Mouse (Mus musculus) lung, postnatal 4 days (tissue): ENCODE measurements around the gene A630001G21Rik.
"Not testable (repeated sequence)": the region's sequence is repeated elsewhere in the genome, so short reads cannot be mapped to it uniquely, and the experiment has no call there.

Source experiments
- DNase-seq, 2 experiments: peaks; one replicate each; pipeline ENCODE4 v3.0.0; 2021

The A630001G21Rik gene

DNA sequence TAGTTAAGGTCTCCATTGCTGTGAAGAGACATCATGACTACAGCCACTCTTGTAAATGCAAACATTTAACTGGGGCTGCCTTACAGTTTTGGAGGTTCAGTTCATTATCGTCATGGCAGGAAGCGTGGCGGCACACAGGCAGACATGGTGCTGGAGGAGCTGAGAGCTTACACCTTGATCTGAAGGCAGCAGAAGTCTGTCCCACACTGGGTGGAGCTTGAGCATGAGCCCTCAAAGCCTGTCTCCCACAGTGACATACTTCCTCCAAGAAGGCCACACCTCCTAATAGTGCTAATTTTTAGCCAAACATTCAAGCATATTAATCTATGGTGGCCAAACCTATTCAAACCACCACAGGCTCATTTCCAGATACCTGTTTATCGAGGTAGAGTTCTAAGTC is at the start of gene A630001G21Rik:
Gene A630001G21Rik, minus strand, starts transcription at position 208 of the 400 bp plus-strand sequence.
- DNase-seq, result no peak

DNA sequence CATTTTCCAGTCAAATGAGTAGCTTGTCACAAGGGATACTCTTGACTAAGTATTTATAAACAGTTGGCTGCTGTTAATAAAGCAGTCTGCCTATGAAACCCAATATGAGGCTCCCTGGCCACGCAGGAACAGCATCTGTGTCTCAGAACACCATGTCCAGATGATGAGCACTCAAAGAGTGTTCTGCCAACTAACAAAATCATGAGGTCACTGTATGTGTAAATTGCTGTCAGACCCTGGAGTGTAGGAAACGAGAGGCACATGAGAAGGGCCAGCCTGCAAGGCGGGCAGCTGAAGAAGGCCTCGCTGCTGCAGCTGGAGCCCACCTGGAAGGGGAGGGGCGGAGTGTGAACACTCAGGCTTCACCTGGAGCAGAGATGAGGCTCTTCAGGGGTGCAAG is 48.7 kb upstream of the A630001G21Rik start:
- DNase-seq, result peak in 1 of 2 experiments; percentile 30

DNA sequence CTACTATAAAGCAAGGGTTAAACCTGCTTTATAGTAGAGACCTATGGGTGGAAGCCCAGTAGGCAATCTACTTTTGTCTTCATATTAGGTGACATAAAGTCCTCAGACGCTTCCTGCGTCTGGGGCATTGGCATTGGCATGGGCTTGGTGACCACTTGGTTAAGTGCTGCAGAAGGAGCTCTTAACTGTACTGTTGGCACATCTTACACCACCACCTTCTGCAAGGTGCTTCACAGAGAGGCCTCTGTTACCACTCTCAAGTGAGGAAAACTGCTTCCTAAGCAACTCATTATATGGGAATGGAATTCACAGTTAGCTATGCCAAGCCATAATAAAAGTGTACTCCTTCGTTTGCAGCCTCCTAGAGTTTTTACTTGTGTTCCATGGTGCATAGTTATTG is 46.5 kb upstream of the A630001G21Rik start:
- peak; percentile 32 to 45 for DNase-seq

DNA sequence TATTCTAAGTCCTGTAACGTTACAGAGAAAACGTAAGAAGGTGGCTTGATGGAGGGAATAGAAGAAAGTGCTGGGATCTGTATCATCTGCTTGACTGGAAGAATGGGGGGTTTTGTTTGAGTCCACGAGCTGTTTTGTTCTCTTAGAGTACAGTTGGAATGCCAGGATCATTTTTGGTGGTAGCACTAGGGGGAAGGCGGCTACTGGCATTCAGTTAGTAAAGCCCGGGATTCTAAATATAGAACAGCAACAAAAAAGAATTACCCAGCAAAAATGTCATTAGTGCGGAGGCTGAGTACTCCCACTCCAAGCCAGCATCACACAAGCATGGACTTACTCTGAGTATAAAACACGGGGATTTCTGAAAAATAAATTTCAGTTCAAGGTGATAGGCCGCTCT is 43.8 kb upstream of the A630001G21Rik start:
- no peak for DNase-seq

DNA sequence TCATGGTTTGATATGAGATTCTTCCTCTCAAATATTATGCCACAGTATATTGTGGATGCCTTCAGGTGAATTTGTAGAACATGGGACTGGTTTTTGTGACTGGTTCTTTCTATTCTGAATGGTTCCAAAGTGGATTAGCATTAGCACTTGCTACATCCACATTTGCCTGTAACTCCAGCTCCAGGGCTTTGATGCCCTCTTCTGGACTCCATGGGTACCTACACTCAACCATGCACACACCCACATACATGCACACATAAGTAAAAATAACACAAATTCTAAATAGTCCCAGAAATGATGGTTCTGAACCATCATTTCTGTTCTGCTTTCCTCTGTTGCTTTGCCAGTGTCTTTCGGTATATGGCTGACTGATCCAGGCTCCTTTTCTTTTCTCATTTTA is 41.3 kb upstream of the A630001G21Rik start:
- no peak for DNase-seq

DNA sequence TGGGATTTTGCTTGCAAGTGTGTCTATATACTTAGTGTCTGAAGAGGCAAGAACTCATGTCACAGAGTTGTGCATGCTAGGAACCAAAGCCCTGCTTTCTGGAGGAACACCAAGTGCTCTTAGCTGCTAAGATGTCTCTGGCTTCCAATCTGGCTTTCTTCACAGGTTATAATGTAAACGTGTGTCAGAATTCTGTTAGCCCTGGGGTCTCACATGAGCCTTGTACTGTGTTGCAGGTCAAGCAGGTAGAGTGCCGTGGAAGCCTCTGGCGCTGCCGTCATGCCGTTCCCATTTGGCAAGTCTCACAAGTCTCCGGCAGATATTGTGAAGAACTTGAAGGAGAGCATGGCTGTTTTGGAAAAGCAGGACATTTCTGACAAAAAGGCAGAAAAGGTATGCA is 39.7 kb upstream of the A630001G21Rik start:
- no peak for DNase-seq

DNA sequence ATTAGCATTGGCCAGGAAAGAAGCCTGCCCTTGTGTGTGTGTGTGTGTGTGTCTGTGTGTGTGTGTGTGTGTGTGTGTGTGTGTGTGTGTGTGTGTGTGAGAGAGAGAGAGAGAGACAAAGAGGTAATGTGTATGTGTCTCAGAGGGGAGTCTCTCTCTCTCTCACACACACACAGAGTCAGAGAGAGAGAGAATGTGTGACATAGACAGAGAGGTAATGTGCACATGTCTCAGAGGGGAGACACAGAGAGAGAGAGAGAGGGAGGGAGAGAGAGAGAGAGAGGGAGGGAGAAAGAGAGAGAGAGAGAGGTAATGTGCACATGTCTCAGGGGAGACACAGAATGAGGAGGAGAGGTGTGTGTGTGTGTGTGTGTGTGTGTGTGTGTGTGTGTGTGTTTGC is 35.8 kb upstream of the A630001G21Rik start:
- not testable (repeated sequence) for DNase-seq

DNA sequence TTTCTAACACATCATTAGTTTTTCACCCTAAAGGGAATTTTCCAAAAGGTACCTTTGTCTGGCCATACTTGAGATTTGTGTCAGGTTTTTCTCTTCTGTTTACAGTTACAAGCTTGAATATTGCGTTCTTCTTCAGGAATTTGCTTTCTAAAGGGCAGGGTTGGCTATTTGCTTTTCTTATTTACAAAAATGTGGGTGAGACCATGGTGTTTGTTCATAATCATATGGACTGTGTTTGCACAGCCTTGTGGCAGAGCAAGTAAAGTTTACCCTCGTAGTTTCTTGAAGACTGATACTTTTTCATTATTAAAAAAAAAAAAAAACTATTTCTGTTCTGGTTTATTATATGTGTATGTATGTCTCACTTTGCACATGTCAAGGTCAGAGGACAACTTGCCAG is 32.3 kb upstream of the A630001G21Rik start:
- no peak for DNase-seq

DNA sequence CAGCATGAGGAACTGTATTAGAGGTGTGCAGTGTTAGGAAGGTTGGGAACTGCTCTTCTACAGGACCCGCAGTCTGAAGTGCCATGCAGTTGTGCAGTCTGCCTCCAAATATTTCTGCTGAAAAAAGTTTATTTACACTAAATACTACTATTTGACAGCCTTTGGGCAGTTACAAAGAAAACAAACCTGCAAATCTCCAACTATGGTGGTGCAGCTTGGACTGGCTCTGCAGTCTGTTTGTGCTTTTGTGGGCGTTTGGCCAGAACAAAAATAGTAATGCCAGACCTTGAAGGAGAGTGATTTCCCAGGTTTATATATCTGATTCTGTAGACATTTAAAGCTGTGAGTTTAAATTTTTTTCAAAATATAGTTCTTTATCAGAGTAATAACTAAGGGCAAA is 31.9 kb upstream of the A630001G21Rik start:
- no peak for DNase-seq

DNA sequence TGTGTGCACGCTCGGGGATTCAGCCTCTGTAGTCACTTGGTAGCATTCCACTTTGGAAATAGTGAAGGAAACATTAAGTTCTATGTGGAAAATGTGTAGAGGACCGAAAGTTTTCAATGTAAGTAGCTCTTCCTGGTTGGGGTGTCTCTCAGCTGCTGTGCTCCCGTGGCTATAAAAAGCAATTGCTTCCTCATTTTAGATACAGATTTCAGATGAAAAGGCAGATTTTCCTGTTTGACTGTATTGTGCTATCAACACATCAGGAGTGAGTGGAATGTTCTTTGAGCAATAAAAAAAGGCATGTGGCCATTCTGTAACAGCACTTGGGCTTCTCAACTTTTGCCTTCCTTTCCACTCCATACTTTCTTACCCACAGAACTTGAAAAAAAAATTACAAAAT is 30.8 kb upstream of the A630001G21Rik start:
- DNase-seq, result no peak

DNA sequence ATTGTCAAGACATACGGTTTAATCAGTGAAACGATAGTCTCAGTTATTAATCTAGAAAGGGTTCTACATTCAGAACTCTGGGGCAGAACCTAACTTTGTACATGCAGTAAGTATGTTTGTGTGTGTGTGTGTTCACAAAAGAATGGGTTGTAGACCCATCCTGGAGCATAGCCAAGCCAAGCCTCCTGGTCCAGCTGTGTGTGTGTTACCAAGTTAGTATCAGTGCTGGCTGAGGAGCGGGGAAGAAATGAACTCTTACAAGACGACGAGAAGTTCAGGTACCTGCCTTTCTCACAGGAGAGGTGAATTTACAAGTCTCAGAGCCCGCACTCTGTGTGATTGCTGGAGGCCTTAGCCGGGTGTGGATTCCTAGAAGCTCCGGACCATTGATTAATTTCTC is 26.1 kb upstream of the A630001G21Rik start:
- DNase-seq, result no peak

DNA sequence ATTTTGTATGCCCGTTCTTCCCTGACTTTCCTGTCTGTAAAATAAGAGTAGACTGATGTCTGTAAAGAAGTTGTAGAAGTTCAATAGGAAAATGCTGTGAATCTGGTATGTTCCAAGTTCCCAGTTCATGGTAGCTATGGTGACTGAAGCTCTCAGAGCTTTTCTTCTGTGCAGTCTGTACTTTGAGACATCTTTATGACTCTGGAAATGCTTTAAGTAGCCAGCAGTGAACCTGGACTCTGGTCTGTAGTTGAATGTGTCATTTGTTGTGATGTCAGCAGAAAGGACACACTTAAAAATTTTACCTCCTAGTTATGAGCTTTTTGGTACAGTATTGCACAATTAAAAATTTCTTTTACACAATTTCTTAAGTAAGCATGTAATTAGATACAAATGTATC is 24.1 kb upstream of the A630001G21Rik start:
- no peak for DNase-seq

DNA sequence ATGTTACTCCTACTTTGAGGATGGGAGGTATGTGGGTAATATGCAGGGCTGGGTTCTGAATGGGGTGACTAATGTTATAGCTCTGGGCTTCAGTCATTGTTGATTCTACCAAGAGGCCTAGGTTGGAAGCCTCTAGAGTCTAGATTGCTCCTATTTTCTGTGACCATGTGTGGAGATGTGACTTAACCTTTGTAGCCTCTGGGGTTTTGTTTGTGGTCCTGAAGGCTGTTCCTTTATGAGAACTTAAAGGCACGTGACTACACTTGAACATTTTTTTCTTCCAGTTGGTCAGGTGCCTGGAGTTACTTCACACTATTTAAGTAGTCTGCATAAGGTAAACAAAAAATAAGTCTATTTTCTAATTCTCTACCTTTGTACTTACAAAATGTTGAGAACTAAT is 21.3 kb upstream of the A630001G21Rik start:
- no peak for DNase-seq

DNA sequence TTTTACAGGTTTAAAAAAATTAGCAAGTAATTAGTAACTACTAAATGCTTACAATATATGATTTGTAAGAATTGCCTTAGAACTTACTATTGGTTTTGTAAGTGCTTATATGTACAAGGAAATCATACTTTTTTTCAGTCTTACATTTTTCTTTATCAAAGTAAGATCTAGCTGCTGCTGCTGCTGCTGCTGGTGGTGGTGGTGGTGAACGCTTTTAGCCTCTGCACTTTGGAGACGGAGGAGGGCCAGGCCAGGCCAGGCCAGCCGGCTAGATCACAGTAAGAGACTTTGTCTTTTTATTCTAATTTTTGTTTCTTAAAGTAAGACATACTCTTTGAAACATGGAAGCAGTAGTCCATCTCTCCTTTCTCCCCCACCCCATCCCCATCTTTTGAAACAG is 16.8 kb upstream of the A630001G21Rik start:
- DNase-seq, result no peak

DNA sequence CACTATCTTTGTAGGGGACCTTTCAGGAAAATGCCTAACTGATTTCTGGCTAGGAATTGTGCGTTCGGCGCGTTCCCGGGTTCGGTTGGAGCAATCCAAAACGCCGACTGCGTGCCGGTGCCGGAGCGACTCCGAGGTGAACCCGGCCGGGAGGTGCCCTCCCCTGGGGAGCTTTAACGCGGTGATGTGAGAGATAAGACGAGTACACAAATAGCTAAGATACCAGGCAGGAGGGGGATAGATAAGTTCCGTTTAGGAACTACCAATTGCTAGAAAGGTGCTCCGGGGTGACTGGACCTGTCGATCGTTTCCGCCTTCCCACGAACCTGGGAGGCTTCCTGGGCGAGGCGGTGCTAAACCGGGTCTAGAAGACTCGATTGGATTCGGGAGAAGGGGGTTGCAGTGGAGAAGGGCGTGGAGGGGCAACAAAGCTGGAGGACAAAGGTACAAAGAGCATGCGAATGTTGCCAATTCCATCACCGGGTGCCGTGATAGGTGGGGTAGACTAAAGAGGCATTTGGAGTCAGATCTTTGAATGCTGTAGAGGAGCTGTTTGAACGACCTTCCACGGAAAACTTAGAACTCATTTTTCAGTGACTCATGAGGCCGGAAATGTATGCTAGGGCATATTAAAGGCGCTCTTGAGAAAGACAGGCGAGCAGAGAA is 15.8 kb upstream of the A630001G21Rik start:
- peak in 1 of 2 experiments; percentile 53 for DNase-seq

DNA sequence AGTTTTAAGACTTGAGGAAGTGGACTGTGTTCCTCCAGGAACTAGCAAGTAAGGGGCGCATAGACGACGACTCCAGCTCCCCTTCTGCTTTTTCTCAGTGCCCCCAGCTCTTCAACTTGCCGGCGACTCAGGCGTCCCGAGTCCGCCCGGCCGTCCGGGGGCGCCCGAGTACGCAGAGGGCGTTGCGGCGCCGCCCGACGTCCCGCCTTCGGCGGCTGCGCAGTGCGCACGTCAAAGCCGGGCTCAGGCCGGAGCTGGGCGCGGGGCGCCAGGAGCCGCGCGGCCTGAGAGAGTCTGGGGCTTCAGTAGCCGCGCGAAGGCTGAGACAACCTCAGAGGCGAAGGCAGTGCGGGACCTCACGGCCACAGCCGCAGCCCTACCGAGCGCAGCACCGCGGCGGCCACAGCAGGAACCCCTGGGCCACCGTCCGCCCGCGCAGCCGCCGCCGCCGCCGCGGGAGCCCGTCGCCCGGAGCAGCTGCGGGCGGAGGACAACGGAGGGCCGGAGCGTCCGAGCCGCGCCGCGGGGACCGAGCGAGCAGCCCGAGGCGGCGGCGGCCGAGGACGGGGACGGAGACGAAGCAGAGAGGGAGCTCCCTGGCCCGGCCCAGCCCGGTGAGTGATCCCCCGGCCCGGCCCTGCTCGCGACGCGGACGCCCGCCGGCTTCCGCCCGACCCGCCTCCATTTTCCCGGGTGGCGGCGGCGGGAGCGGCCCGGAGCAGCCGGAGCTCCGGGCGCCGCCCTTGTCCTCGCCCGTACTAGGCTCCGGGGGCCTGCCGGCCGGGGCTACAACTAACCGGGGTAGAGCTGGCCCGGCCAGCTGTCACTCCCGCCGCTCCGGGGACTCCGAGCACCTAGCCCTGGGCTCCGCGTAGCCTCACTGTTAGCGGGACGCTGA is 15.0 kb upstream of the A630001G21Rik start, which contains the start of gene Cab39:
Gene Cab39, plus strand, starts transcription at position 234 of the 898 bp plus-strand sequence.
- peak; percentile 93 to 94 for DNase-seq

DNA sequence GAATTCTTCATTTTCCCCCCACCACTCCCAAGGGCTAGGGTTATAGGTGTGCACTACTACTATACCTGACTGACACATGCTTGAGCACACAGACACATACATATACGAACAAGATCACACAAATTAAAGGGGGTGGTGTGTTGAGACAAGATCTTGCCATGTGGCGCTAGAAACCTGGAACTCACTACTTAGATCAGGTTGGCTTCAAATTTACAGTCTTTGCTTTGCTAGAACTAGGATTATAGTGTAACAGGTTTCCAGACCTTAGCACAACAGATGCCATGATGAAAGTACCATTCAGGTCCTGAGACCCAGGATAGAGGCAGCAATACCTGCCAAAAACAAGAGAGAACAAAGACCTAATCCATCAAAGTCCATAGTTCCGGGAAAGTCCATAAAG is 13.0 kb upstream of the A630001G21Rik start:
- DNase-seq, result no peak

DNA sequence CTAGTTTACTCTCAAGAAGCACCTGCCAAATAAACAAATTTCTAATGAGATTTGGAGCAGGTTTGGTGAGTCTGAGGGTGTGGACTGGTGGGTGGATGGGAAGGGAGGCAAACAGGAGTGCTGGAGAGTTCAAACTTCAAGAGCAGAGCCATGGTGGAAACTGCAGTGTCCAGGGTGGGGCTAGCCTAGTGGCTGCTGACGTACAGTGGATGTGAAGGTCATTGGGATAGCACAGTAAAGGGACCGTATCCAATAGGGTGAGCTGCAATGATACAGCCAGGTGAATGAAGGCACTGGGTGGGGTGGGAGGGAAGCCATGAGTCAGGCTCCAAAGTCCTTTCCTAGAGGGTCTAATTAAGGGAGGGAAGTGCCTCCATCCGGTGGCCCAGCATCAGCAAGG is 12.1 kb upstream of the A630001G21Rik start:
- DNase-seq, result no peak

DNA sequence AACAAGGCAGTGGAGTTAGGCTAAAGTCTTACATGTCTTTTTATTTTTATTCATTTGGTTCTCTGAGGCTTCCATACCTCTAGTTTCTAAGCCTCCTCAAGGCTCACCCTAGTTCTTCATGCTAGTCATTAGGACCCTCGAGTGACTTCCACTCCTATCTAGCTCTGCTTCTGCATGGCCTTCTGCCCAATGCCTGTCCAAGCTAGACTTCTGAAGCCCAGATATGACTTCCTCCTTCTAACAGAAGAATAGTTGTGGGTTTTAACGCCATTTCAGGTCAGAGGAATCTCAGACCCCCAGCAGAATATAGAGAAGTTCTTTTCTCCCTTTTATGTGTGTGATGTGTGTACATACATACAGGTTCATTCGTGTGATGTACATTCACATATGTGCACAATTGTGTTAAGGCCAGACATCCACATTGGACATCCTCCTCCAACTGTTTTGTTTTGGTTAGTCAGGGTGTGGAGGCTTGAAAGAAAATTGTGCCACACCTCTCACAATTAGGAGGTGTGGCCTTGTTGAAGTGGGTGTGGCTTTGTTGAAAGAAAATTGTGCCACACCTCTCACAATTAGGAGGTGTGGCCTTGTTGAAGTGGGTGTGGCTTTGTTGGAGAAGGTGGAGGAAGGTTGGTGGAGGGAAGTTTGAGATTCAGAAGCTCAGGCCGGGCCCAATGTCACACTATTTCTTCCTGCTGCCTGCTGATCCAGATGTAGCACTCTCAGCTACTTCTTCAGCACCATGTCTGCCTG is 1.2 kb upstream of the A630001G21Rik start:
- no peak for DNase-seq

DNA sequence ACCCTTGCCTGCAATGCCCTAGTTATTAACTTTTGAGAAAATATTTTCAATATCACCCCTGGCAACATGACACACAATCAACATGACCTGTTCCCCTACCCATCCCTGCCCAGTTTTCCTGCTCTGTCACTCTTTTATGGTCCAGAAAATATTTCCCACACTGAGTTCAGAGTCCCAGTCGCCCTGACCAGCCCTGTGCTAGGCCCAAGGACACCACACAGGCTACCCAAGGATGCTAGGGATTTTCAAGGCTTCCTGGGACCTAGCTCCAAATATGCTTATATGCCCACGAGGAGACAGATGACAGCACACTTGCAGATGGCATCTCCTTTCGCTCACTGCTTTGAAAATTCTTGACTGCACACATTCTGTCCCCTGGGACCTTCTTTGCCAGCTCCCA is 569 bp upstream of the A630001G21Rik start:
- no peak for DNase-seq

DNA sequence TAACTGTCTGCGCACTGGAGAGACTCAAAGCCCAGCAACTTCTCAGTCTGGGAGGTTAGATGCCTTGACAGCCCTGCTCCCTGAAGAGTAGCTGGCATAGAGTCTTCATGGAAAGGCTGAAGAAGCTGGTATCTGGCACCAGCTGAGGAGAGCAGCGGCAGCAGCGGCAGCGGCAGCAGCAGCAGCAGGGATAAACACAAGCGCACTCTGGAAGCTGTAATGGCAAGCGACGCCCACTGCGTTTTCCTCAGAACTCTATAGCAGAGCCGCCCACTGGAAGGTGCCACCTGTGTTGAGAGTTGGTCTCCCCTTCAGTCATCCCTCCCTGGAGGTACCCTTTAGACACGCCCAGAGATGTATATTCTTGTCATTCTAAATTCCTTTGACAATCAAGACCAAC is 2.3 kb downstream of the A630001G21Rik start:
- no peak for DNase-seq

DNA sequence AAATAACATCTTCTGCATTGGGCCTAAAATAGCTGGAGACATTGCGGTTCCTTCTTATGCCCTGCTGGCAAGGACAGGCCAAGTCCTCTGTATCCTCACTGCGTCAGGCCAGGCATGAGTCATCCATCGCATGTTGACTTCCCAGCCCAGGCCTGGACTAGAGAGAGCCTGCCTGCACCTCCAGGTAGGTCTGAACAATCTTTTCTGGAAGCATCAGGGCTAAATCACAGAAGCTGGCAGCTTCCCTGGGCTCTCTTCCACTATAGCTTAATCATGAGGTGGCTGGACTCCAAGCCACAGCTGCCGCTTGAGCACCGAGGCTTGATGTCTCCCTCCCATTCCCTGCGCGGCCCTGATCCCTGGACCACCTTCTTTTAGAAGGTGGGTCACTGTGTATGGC is 3.3 kb downstream of the A630001G21Rik start:
- no peak for DNase-seq

DNA sequence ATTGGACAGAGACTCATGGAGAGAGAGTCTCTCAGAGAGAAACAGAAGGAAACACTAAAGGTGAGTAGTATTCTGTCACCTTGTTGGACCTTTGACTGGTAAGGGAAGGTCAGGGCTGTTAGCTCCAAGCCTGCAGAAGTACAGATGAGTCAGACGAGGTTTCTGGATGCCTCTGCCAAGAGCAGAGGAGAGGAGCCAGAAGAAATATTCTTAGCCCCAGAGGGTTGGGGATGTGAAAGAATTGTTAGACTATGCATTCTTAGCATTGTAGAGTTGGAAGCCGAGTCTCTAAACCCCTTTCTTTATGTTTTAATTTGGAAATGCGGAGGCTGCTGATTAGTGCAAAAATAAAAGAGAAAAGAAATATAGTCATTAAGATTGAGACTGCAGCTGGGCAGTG is 6.5 kb downstream of the A630001G21Rik start:
- no peak for DNase-seq
